Mouse (Mus musculus) heart, postnatal 36 days (tissue): ENCODE results near the gene Fam84b. TPM values are rescaled to one million over a fixed set of nuclear protein-coding genes. Genes with fewer than 3 reads are reported as not detected.

Experiments used
- total RNA-seq, 2 experiments: library from RNA; stranded (reverse); gene quantifications; 2 replicates each; pipeline ENCODE4 v1.2.3; 2021

The Fam84b gene
- total RNA-seq, 2 experiments from 2014 or later, result 6.8 to 10.5 TPM

Other genes with a start within 250 kb of the Fam84b start
- gene A1bg, start 69.2 kb upstream of the Fam84b start, total RNA-seq, result not detected